Mouse (Mus musculus) E14TG2a.4 (cell line): Measurements from ENCODE around the gene Gm20388.

Source experiments
- CTCF ChIP-seq: conservative IDR thresholded peaks from 2 replicates; pipeline ENCODE4 v1.5.1; 2014; ENCODE audit warnings: low read length
- NANOG ChIP-seq: IDR thresholded peaks from 2 replicates; pipeline ENCODE4 v1.6.1; 2014; ENCODE audit warnings: borderline replicate concordance, low read length, mixed read lengths
- POU5F1 ChIP-seq: IDR thresholded peaks from 2 replicates; pipeline ENCODE4 v1.6.1; 2014; ENCODE audit warnings: low read length, borderline replicate concordance

DNA sequence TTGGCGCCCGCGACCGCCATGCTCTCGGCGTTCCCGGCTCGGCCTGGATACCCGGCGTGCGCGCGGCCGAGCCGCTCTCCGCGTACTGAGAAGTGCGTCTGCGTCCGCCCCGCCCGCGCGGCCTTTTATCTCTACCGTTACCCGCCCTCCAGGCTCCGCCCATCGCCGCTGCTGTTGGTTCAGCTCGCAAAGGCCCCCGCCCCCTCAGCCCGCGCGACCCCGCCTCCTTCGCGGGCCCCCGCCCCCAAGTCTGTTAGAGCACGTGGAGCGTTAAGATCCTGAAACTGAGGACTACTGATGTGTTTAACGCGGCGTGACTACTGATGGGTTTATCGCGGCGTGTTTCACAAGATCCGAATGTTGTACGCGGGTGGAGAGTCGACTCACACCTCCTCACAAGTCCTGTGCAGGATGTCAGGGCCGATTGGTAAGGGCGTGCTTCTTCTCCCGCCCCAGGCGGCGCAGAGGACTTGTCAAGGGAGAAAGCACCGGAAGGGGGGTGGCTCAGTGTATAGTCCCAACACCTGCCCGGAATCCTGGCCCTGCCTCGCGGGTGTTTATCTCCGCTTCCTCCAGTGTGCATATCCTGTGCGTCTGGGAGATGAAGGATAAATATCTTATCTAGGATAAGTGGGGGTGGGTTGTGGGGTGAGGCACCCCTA, 1997.1 kb downstream of the Gm20388 start, which contains the start of gene Slc7a5:
- TF ChIP-seq CTCF (no peak), POU5F1 (no peak), NANOG (no peak)
